Mouse (Mus musculus) left cerebral cortex, adult 8-10 months (tissue): ENCODE measurements around the gene Spdye4a. TPM values are rescaled to one million over a fixed set of nuclear protein-coding genes. Genes with fewer than 3 reads are reported as not detected.
A peak's percentile ranks its signal among the peaks of the same experiment; 100 is the strongest.

Source experiments
- DNase-seq, 2 experiments: peaks; one replicate each; pipeline ENCODE4 v3.0.0; 2022; ENCODE audit warnings: low spot score in 2 of 2
- total RNA-seq, 4 experiments: library from RNA; stranded (reverse); gene quantifications; 2 replicates each; pipeline ENCODE4 v1.2.4; 2022

Spdye4a gene
- total RNA-seq = not detected

DNA sequence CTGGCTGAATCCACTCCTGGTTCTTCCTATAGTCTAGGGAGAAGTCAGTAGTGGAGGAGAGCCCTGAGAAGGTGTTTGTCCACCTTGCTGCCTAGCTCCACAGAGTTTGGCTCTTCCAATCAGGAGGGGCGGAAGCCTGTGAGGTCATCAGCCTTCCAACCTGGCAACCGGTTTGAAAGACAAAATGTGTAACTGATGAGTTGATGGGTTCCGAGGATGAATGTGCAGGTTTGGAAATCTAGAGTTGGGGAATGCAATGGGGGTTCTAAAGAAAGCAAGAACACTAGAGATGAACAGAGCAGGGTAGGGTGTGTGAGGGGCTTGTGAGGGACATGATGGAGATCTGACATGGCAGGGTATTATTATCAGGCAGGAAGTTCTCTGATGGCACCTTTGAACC lies at the start of gene Spdye4a:
Gene Spdye4a, minus strand, starts transcription at position 101 of the 400 bp plus-strand sequence.
- no peak for DNase-seq

DNA sequence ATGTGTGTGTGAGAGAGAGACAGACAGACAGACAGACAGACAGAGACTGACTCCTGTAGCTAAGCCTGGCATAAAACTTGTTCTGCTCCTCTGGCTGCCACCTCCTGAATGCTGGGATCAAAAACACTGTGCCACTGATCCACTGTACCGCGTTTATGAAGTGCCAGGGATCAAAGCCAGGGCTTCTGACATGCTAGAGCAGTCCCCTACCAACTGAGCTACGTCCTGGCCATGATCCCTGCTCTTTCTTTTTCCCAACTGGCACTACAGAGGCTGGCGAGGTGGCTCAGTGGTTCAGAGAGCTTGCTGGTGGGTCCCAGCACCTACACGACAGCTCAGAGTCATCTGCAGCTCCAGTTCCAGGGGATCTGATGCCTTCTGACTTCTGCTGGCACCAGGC lies 49.1 kb upstream of the Spdye4a start:
- no peak for DNase-seq

DNA sequence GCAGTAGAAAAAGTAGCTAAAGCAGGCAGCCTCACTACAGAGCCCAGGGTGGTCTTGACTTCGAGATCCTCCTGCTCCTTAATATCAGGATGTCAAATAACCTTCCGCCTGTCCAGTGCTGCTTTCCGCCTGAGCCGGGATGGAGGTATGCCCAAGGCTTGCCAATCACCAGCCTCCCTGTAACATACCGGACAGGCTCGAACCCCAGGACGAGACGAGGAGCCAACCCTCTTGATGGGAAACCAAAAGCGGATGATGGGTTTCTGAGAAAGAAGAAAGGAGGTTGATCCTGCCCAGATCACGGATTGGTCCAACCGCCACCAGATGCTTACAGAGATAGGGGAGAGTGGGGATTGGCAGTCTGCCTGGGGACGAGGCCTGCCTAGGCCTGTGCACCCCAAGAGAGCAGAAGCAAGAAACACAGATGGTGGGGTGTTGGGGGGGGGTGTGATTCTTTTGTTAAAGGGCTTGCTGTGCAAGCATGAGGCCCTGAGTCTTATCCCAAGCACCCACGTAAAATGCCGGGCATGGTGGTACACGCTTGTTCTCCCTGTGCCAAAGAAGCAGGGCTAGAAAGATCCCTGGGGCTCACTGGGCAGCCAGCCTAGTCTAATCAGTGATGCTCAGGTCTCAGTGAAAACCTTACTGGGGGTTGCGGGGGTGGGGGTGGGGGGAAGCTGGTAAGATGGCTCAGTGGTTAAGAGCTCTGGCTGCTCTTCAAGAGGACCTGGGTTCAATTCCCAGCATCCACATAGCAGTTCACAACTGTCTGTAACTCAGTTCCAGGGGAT lies 46.0 kb upstream of the Spdye4a start:
- DNase-seq = no peak

DNA sequence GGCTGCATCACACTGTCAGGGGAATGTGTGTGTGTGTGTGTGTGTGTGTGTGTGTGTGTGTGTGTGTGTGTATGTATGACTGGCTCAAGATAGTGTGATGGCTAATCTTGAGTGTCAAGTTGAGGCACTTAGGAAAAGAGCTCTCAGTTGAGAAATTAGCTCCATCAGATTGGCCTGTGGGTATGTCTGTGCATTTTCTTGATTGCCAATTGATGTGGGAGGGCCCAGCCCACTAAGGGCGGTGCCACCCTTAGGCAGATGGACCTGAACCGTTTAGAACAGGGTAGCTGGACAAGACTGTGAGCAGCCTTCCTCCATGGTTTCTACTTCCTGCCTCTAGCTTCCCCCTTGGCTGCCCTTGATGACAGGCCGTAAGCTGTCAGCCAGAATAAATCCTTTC lies 45.4 kb upstream of the Spdye4a start:
- DNase-seq = no peak

DNA sequence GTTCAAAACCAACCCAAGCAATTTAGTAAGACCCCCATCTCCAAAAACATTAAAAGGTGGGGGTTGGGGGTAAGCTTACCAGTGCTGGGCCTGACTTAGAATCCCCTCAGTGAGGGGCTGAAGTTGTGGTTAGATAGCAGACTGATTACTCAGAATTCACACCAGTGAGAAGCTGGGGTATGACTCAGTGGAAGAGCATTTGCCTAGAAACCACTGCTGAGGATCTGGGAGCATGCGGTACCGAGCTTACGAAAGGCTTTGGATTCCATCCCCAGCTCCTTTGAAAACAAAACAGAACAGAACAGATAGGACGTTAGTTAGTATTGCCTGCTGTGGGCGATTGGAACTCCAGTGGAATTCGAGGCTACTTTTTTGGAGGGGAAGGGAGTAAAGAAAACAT lies 45.0 kb upstream of the Spdye4a start:
- no peak for DNase-seq

DNA sequence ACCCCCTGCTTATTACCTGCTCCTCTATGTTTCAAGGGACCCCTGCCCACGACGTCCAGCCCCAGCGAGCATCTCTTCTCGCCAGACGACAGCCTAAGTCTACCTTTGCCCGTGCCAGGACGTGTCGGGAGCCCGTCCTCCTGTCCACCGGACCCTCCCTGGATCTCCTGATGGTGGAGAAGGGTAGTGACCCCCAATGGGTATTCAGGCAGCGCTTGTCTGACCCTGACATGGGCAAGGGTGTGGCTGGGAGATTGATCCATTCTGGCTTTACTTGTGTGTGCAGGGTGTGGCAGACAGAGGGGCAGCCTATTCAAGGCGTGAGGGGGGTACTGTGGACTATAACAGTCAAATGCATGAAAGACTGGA lies 43.4 kb upstream of the Spdye4a start:
- DNase-seq = no peak

GRCm38 (mm10) chr5:143269363-143270150 lies 42.9 kb upstream of the Spdye4a start, which contains the start of gene Zfp316:
Gene Zfp316, minus strand, starts transcription at chr5:143270022.
- peak; percentile 59 to 69 for DNase-seq

DNA sequence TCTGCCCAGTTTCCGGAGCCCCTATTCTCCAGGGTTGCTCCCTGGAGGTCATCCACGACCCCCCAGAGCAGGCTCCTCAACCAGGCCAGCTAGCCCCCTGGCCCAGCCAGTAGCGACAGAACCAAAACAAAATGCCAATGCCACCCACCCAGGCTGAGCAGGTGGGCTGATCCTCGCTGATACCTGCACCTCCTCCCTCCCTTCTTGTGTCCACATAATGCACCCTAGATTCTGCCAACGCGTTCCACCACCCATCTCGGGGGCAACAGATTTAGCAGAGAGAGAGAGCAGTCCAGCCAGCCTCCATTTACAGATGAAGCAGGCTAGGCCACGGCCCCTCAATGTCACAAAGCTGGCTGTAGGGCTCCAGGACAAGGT lies 42.3 kb upstream of the Spdye4a start:
- peak in 1 of 2 experiments; percentile 30 for DNase-seq

DNA sequence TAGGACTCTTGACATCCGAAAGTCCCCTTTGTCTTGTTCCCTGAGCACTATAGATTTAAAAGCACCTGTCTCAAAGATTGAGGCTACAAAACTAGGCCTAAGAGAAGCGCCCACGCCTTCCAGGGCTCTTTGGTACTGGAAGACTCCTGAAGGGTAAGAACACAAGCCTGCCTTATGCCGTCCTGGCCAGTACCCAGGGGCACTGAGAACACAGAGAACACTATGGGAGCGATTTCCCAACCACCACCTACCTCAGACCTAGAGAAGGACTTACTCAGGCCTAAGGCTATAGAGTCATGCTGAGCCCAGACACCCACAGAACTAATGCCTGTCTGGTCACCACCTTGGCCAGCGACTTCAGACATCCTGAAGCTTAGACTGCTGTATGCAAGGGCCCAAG lies 40.1 kb upstream of the Spdye4a start:
- DNase-seq = no peak

DNA sequence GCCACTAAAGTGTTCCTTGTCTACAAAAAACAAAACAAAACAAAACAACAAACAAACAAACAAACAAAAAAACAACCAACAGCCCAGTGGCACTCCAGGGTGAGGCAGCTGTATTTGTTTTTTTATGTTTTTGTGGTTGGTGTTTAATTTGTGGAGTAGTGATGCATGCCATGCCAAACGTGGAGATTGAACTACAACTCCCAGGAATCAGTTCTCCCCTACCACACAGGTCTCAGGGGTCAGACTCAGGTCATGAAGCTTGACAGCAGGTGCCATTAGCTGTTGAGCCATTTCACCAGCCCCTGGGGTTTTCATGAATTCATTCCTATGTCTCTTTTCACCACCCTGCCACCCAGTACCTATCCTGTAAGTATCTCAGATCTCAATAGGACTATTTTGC lies 38.7 kb upstream of the Spdye4a start:
- no peak for DNase-seq

GRCm38 (mm10) chr5:143264689-143265088 lies 38.0 kb upstream of the Spdye4a start:
- peak in 1 of 2 experiments; percentile 46 for DNase-seq

GRCm38 (mm10) chr5:143261636-143262035 lies 34.9 kb upstream of the Spdye4a start:
- peak in 1 of 2 experiments; percentile 58 for DNase-seq

DNA sequence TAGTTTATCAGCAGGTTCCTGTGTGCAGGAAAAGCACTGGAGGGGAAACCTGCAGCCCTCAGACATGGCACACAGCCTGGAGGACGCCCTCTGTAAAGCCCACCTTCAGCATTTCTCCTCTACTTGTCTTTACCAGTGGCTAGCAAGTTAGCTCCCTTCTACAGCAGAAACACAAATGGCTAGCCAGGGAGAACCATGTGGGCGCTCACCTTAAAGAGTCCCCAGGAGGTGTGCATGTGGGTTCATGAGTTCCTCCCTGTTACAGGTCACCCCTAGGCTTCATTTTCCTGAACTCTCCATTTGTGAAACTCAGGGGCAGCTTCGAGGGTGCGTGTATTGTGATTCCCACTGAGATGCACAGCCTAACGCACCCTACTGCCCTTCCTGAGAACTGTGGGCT lies 29.1 kb upstream of the Spdye4a start:
- DNase-seq = no peak

DNA sequence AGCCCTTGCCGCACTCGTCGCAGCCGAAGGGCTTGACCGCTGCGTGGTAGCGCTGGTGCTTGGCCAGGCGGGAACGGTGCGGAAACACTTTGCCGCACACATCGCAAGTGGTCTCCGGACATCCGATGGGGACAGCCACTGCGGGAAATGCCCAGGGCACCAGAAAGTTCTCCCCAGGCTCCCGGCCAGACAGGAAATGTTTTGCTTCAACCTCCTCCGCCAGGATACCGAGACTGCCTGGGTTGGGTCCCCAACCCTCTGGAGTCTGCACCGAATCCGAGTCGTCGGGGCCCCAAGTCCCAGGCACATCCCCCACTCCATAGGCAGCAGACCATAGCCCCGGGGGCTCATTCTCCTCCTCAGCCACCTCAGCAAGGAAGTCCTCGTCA lies 28.4 kb upstream of the Spdye4a start:
- no peak for DNase-seq

- no peak for DNase-seq
These were observed 27.9 kb upstream of the Spdye4a start for GRCm38 (mm10) chr5:143254487-143255130.

GRCm38 (mm10) chr5:143253881-143254486 lies 27.3 kb upstream of the Spdye4a start:
- peak in 1 of 2 experiments; percentile 32 for DNase-seq

GRCm38 (mm10) chr5:143253186-143253880 lies 26.6 kb upstream of the Spdye4a start:
- no peak for DNase-seq

DNA sequence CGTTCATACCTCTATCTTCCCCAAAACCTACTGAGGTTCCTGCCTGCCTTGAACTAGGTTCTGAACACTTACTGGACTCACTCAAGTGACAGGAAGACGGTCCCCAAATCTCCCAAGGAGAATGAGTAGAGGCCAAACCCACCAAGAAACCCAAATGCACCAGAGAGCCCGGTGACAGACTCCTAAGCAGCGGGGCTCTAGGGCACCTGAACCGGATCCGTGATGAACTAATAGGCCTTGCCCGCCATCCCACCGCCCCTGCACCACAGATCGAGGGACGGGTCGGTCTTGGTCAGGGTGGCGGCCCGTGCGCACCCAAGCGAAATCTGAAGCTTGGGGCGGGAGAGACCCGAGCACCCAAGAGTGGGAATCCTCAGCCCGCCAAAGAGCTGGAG lies 26.1 kb upstream of the Spdye4a start:
- no peak for DNase-seq

GRCm38 (mm10) chr5:143252039-143252438 lies 25.3 kb upstream of the Spdye4a start:
- DNase-seq = no peak

GRCm38 (mm10) chr5:143244926-143245325 lies 18.2 kb upstream of the Spdye4a start:
- DNase-seq = no peak

- no peak for DNase-seq
These were observed 9.3 kb upstream of the Spdye4a start for GRCm38 (mm10) chr5:143236036-143236435.
